Mouse (Mus musculus) kidney, embryonic 15.5 days (tissue): ENCODE measurements around the gene Ms4a6b. TPM values are rescaled to one million over a fixed set of nuclear protein-coding genes. Genes with fewer than 3 reads are reported as not detected.
"Not testable (repeated sequence)": the region's sequence is repeated elsewhere in the genome, so short reads cannot be mapped to it uniquely, and the experiment has no call there.

Experiments
- ATAC-seq: fragments of 200-750 bp; cut with Nextera tagmentation; replicated peaks from 2 replicates; pipeline ENCODE4 v1.8.0; 2017; ENCODE audit warnings: moderate TSS enrichment; ENCODE audit not compliant: low FRiP score
- H3K27ac ChIP-seq: fragments of 300-500 bp; sonication (generic); 2 replicates; pipeline ENCODE4 v1.5.1; 2015; ENCODE audit warnings: mild to moderate bottlenecking, inconsistent platforms
- H3K27me3 ChIP-seq: fragments of 300-500 bp; sonication (generic); 2 replicates; pipeline ENCODE4 v1.6.1; 2015; ENCODE audit warnings: inconsistent platforms
- H3K36me3 ChIP-seq: fragments of 300-500 bp; sonication (generic); 2 replicates; pipeline ENCODE4 v1.6.1; 2015; ENCODE audit warnings: inconsistent platforms
- H3K4me1 ChIP-seq: fragments of 300-500 bp; sonication (generic); 2 replicates; pipeline ENCODE4 v1.6.1; 2015; ENCODE audit warnings: inconsistent platforms
- H3K4me2 ChIP-seq: fragments of 300-500 bp; sonication (generic); 2 replicates; pipeline ENCODE4 v1.6.1; 2015; ENCODE audit warnings: moderate library complexity, mild to moderate bottlenecking, inconsistent platforms
- H3K4me3 ChIP-seq: fragments of 300-500 bp; sonication (generic); replicated peaks from 2 replicates; pipeline ENCODE4 v1.5.1; 2015; ENCODE audit warnings: mild to moderate bottlenecking, inconsistent platforms
- H3K9ac ChIP-seq: fragments of 300-500 bp; sonication (generic); 2 replicates; pipeline ENCODE4 v1.6.1; 2015; ENCODE audit warnings: mild to moderate bottlenecking, inconsistent platforms
- H3K9me3 ChIP-seq: fragments of 300-500 bp; sonication (generic); replicated peaks from 2 replicates; pipeline ENCODE4 v1.6.1; 2016; ENCODE audit warnings: inconsistent platforms
- WGBS: fragments of 180-500 bp; shearing (Covaris S2); methylation state at CpG from one replicate; pipeline ENCODE4 v1.1.7; 2015; ENCODE audit warnings: mixed read lengths; 5-methylcytosine and 5-hydroxymethylcytosine counted together
- polyA plus RNA-seq: library from polyadenylated mRNA; unstranded; fragments of >200 nt; fragmentation: Nextera tagmentation; extraction: Ambion mirVana; gene quantifications from 2 replicates; pipeline ENCODE4 v1.2.1, GENCODE M21; 2015

The Ms4a6b gene
- 3.8 TPM in 2 replicates for polyA plus RNA-seq

GRCm38 (mm10) chr19:11516246-11516645 lies at the start of gene Ms4a6b:
Ms4a6b (plus strand) TSS chr19:11516512.
- Histone ChIP-seq H3K4me3 (no peak within 1 kb of the TSS), H3K27me3 (no peaks in the 10 kb centered on the region), H3K9me3 (no peaks in the 10 kb centered on the region), H3K4me1 (no peaks in the 10 kb centered on the region), H3K36me3 (no peaks in the 10 kb centered on the region), H3K9ac (no peak within 1 kb of the TSS), H3K27ac (no peak within 1 kb of the TSS), H3K4me2 (no peak within 1 kb of the TSS)
- ATAC-seq: no peak

- not testable (repeated sequence) for H3K4me3 ChIP-seq, H3K9me3 ChIP-seq, ATAC-seq, H3K9ac ChIP-seq, H3K4me1 ChIP-seq, H3K27me3 ChIP-seq, H3K36me3 ChIP-seq, H3K4me2 ChIP-seq, H3K27ac ChIP-seq
- 62% methylated on average over 1 of the region's 1 CpGs for WGBS
These were observed 48.0 kb upstream of the Ms4a6b start for GRCm38 (mm10) chr19:11468361-11468760.

GRCm38 (mm10) chr19:11469215-11469614 lies 47.1 kb upstream of the Ms4a6b start, which contains the start of gene Ms4a6c:
Ms4a6c (plus strand) TSS chr19:11469366.
- not testable (repeated sequence) for H3K27me3 ChIP-seq, ATAC-seq, H3K36me3 ChIP-seq, H3K4me1 ChIP-seq, H3K27ac ChIP-seq, H3K4me3 ChIP-seq, H3K9me3 ChIP-seq, H3K4me2 ChIP-seq, H3K9ac ChIP-seq
- WGBS: 84% methylated on average over 4 of the region's 4 CpGs

GRCm38 (mm10) chr19:11479714-11480113 lies 36.6 kb upstream of the Ms4a6b start:
- Histone ChIP-seq H3K9me3 (no peaks in the 10 kb centered on the region), H3K36me3 (no peaks in the 10 kb centered on the region), H3K27ac (no peak overlapping the region), H3K4me2 (no peak overlapping the region), H3K4me1 (no peaks in the 10 kb centered on the region), H3K27me3 (no peaks in the 10 kb centered on the region), H3K9ac (no peak overlapping the region), H3K4me3 (no peak overlapping the region)
- WGBS: 74% methylated on average over 2 of the region's 2 CpGs
- no peak for ATAC-seq

- Histone ChIP-seq H3K9ac (no peak overlapping the region), H3K4me3 (no peak overlapping the region), H3K27ac (no peak overlapping the region), H3K4me2 (no peak overlapping the region), H3K36me3 (no peaks in the 10 kb centered on the region), H3K4me1 (no peaks in the 10 kb centered on the region), H3K27me3 (no peaks in the 10 kb centered on the region), H3K9me3 (no peaks in the 10 kb centered on the region)
- 89% methylated on average over 2 of the region's 2 CpGs for WGBS
- ATAC-seq: no peak
These were observed 33.6 kb upstream of the Ms4a6b start for GRCm38 (mm10) chr19:11482684-11483083.

- 77% methylated on average over 4 of the region's 4 CpGs for WGBS
These were observed 32.4 kb upstream of the Ms4a6b start for GRCm38 (mm10) chr19:11483941-11484340.

GRCm38 (mm10) chr19:11484388-11484787 lies 31.9 kb upstream of the Ms4a6b start:
- no peak for ATAC-seq
- Histone ChIP-seq H3K4me1 (no peaks in the 10 kb centered on the region), H3K9ac (no peak overlapping the region), H3K4me3 (no peak overlapping the region), H3K27me3 (no peaks in the 10 kb centered on the region), H3K36me3 (no peaks in the 10 kb centered on the region), H3K9me3 (no peaks in the 10 kb centered on the region), H3K27ac (no peak overlapping the region), H3K4me2 (no peak overlapping the region)
- WGBS: 85% methylated on average over 3 of the region's 3 CpGs

More at GRCm38 (mm10) chr19:11483941-11484340, 32.4 kb upstream of the Ms4a6b start:
- Histone ChIP-seq H3K4me3 (no peak overlapping the region), H3K9ac (no peak overlapping the region), H3K27ac (no peak overlapping the region), H3K9me3 (no peaks in the 10 kb centered on the region), H3K4me2 (no peak overlapping the region), H3K27me3 (no peaks in the 10 kb centered on the region), H3K4me1 (no peaks in the 10 kb centered on the region), H3K36me3 (no peaks in the 10 kb centered on the region)
- no peak for ATAC-seq

- H3K9ac ChIP-seq: no peak overlapping the region
- 88% methylated on average over 3 of the region's 3 CpGs for WGBS
- H3K27me3 ChIP-seq: no peaks in the 10 kb centered on the region
These were observed 31.0 kb upstream of the Ms4a6b start for GRCm38 (mm10) chr19:11485266-11485665.

GRCm38 (mm10) chr19:11485746-11486145 lies 30.6 kb upstream of the Ms4a6b start, which contains the start of gene Gm8369:
Gm8369 (plus strand) TSS chr19:11485938.
- Histone ChIP-seq H3K4me1 (no peaks in the 10 kb centered on the region), H3K36me3 (no peaks in the 10 kb centered on the region), H3K27ac (no peak within 1 kb of the TSS), H3K4me3 (no peak within 1 kb of the TSS), H3K9ac (no peak within 1 kb of the TSS), H3K9me3 (no peaks in the 10 kb centered on the region), H3K27me3 (no peaks in the 10 kb centered on the region), H3K4me2 (no peak within 1 kb of the TSS)
- 77% methylated on average over 2 of the region's 2 CpGs for WGBS
- no peak for ATAC-seq

More at GRCm38 (mm10) chr19:11485266-11485665, 31.0 kb upstream of the Ms4a6b start:
- Histone ChIP-seq H3K9me3 (no peaks in the 10 kb centered on the region), H3K4me1 (no peaks in the 10 kb centered on the region), H3K27ac (no peak overlapping the region), H3K36me3 (no peaks in the 10 kb centered on the region), H3K4me3 (no peak overlapping the region), H3K4me2 (no peak overlapping the region)
- no peak for ATAC-seq

GRCm38 (mm10) chr19:11486599-11486998 lies 29.7 kb upstream of the Ms4a6b start:
- WGBS: 79% methylated on average over 1 of the region's 1 CpGs
- no peaks in the 10 kb centered on the region for H3K27me3 ChIP-seq
- no peaks in the 10 kb centered on the region for H3K9me3 ChIP-seq
- H3K4me1 ChIP-seq: no peaks in the 10 kb centered on the region
- ATAC-seq: no peak
- H3K27ac ChIP-seq: no peak overlapping the region
- H3K4me2 ChIP-seq: no peak overlapping the region
- H3K9ac ChIP-seq: no peak overlapping the region
- H3K4me3 ChIP-seq: no peak overlapping the region
- H3K36me3 ChIP-seq: no peaks in the 10 kb centered on the region

GRCm38 (mm10) chr19:11491406-11492189 lies 24.7 kb upstream of the Ms4a6b start:
- 66% methylated on average over 4 of the region's 4 CpGs for WGBS
- Histone ChIP-seq H3K27me3 (no peaks in the 10 kb centered on the region), H3K36me3 (no peaks in the 10 kb centered on the region), H3K9ac (no peak overlapping the region), H3K4me3 (no peak overlapping the region), H3K4me1 (no peaks in the 10 kb centered on the region), H3K9me3 (no peaks in the 10 kb centered on the region), H3K4me2 (no peak overlapping the region), H3K27ac (no peak overlapping the region)
- ATAC-seq: no peak

GRCm38 (mm10) chr19:11492671-11493070 lies 23.6 kb upstream of the Ms4a6b start:
- H3K4me3 ChIP-seq: no peak overlapping the region
- ATAC-seq: no peak
- 91% methylated on average over 1 of the region's 1 CpGs for WGBS
- H3K27ac ChIP-seq: no peak overlapping the region
- H3K27me3 ChIP-seq: no peaks in the 10 kb centered on the region
- H3K36me3 ChIP-seq: no peaks in the 10 kb centered on the region
- H3K9me3 ChIP-seq: no peaks in the 10 kb centered on the region
- H3K4me2 ChIP-seq: no peak overlapping the region
- no peaks in the 10 kb centered on the region for H3K4me1 ChIP-seq
- no peak overlapping the region for H3K9ac ChIP-seq

GRCm38 (mm10) chr19:11494519-11494918 lies 21.8 kb upstream of the Ms4a6b start:
- Histone ChIP-seq H3K27ac (no peak overlapping the region), H3K9me3 (no peaks in the 10 kb centered on the region), H3K27me3 (no peaks in the 10 kb centered on the region), H3K36me3 (no peaks in the 10 kb centered on the region), H3K4me3 (no peak overlapping the region), H3K4me1 (no peaks in the 10 kb centered on the region), H3K4me2 (no peak overlapping the region), H3K9ac (no peak overlapping the region)
- ATAC-seq: no peak
- WGBS: 84% methylated on average over 3 of the region's 3 CpGs
